Mouse (Mus musculus) liver, embryonic 15.5 days (tissue): Measurements from ENCODE around the gene Asic5. TPM values are rescaled to one million over a fixed set of nuclear protein-coding genes. Genes with fewer than 3 reads are reported as not detected.

Experiments used
- ATAC-seq: fragments of 200-750 bp; cut with Nextera tagmentation; 2 replicates; pipeline ENCODE4 v1.8.0; 2017; ENCODE audit warnings: moderate number of reproducible peaks, mild to moderate bottlenecking, moderate library complexity; ENCODE audit not compliant: insufficient read depth
- H3K27ac ChIP-seq: fragments of 300-500 bp; sonication (generic); replicated peaks from 2 replicates; pipeline ENCODE4 v1.5.1; 2015; ENCODE audit warnings: mild to moderate bottlenecking, inconsistent platforms
- H3K27me3 ChIP-seq: fragments of 300-500 bp; sonication (generic); 2 replicates; pipeline ENCODE4 v1.6.1; 2015; ENCODE audit warnings: mild to moderate bottlenecking, inconsistent platforms
- H3K36me3 ChIP-seq: fragments of 300-500 bp; sonication (generic); replicated peaks from 2 replicates; pipeline ENCODE4 v1.6.1; 2015; ENCODE audit warnings: moderate library complexity, mild to moderate bottlenecking, inconsistent platforms
- H3K4me1 ChIP-seq: fragments of 300-500 bp; sonication (generic); replicated peaks from 2 replicates; pipeline ENCODE4 v1.6.1; 2015; ENCODE audit warnings: inconsistent platforms
- H3K4me2 ChIP-seq: fragments of 300-500 bp; sonication (generic); 2 replicates; pipeline ENCODE4 v1.6.1; 2015; ENCODE audit warnings: moderate library complexity, mild to moderate bottlenecking, inconsistent platforms
- H3K4me3 ChIP-seq: fragments of 300-500 bp; sonication (generic); replicated peaks from 2 replicates; pipeline ENCODE4 v1.5.1; 2015; ENCODE audit warnings: mild to moderate bottlenecking, inconsistent platforms
- H3K9ac ChIP-seq: fragments of 300-500 bp; sonication (generic); 2 replicates; pipeline ENCODE4 v1.6.1; 2015; ENCODE audit warnings: moderate library complexity, mild to moderate bottlenecking, inconsistent platforms
- H3K9me3 ChIP-seq: fragments of 300-500 bp; sonication (generic); replicated peaks from 2 replicates; pipeline ENCODE4 v1.6.1; 2016; ENCODE audit warnings: inconsistent platforms
- WGBS: fragments of 180-500 bp; shearing (Covaris S2); methylation state at CpG from one replicate; pipeline ENCODE4 v1.1.7; 2015; ENCODE audit warnings: mixed read lengths; ENCODE audit not compliant: insufficient replicate concordance; 5-methylcytosine and 5-hydroxymethylcytosine counted together
- polyA plus RNA-seq: library from polyadenylated mRNA; unstranded; fragments of >200 nt; fragmentation: Nextera tagmentation; extraction: Ambion mirVana; gene quantifications from 2 replicates; pipeline ENCODE4 v1.2.1, GENCODE M21; 2015

Gene Asic5
- polyA plus RNA-seq, 1 experiment from 2014 or later, result not detected

- no peak overlapping the region for H3K9ac ChIP-seq
- no peaks in the 10 kb centered on the region for H3K27me3 ChIP-seq
- H3K4me2 ChIP-seq, result no peak overlapping the region
- H3K27ac ChIP-seq, result no peak overlapping the region
- no peak overlapping the region for H3K4me3 ChIP-seq
- no peaks in the 10 kb centered on the region for H3K4me1 ChIP-seq
- ATAC-seq, result no peak
- no peaks in the 10 kb centered on the region for H3K9me3 ChIP-seq
- H3K36me3 ChIP-seq, result no peaks in the 10 kb centered on the region
- WGBS, result 57% methylated on average over 7 of the region's 7 CpGs
Observed at GRCm38 (mm10) chr3:82014148-82014703, 32.1 kb downstream of the Asic5 start.

GRCm38 (mm10) chr3:82022421-82022920 lies 40.4 kb downstream of the Asic5 start:
- no peaks in the 10 kb centered on the region for H3K27me3 ChIP-seq
- no peak overlapping the region for H3K4me3 ChIP-seq
- ATAC-seq, result no peak
- WGBS, result 65% methylated on average over 8 of the region's 8 CpGs
- no peaks in the 10 kb centered on the region for H3K4me1 ChIP-seq
- no peaks in the 10 kb centered on the region for H3K36me3 ChIP-seq
- no peak overlapping the region for H3K9ac ChIP-seq
- H3K4me2 ChIP-seq, result no peak overlapping the region
- no peak overlapping the region for H3K27ac ChIP-seq
- H3K9me3 ChIP-seq, result no peaks in the 10 kb centered on the region

- H3K9me3 ChIP-seq, result no peaks in the 10 kb centered on the region
Observed at GRCm38 (mm10) chr3:82023065-82023464, 41.0 kb downstream of the Asic5 start.

GRCm38 (mm10) chr3:82027286-82027685 lies 45.2 kb downstream of the Asic5 start:
- H3K9me3 ChIP-seq, result no peaks in the 10 kb centered on the region
- no peak overlapping the region for H3K27ac ChIP-seq
- no peaks in the 10 kb centered on the region for H3K4me1 ChIP-seq
- H3K27me3 ChIP-seq, result no peaks in the 10 kb centered on the region
- H3K4me2 ChIP-seq, result no peak overlapping the region
- H3K9ac ChIP-seq, result no peak overlapping the region
- WGBS, result 65% methylated on average over 1 of the region's 1 CpGs
- H3K4me3 ChIP-seq, result no peak overlapping the region
- no peaks in the 10 kb centered on the region for H3K36me3 ChIP-seq
- ATAC-seq, result no peak

More at GRCm38 (mm10) chr3:82023065-82023464, 41.0 kb downstream of the Asic5 start:
- no peaks in the 10 kb centered on the region for H3K27me3 ChIP-seq
- no peak overlapping the region for H3K4me2 ChIP-seq
- no peak overlapping the region for H3K4me3 ChIP-seq
- H3K36me3 ChIP-seq, result no peaks in the 10 kb centered on the region
- H3K4me1 ChIP-seq, result no peaks in the 10 kb centered on the region
- no peak overlapping the region for H3K9ac ChIP-seq
- 56% methylated on average over 3 of the region's 3 CpGs for WGBS
- no peak overlapping the region for H3K27ac ChIP-seq
- no peak for ATAC-seq

- Histone ChIP-seq H3K27me3 (no peaks in the 10 kb centered on the region), H3K4me3 (no peak overlapping the region), H3K27ac (no peak overlapping the region), H3K9me3 (no peaks in the 10 kb centered on the region), H3K4me2 (no peak overlapping the region), H3K4me1 (no peaks in the 10 kb centered on the region), H3K9ac (no peak overlapping the region), H3K36me3 (no peaks in the 10 kb centered on the region)
- 0% methylated on average over 3 of the region's 3 CpGs for WGBS
- ATAC-seq, result no peak
Observed at GRCm38 (mm10) chr3:82029229-82029628, 47.1 kb downstream of the Asic5 start.

GRCm38 (mm10) chr3:82030008-82030748 lies 48.1 kb downstream of the Asic5 start:
- Histone ChIP-seq H3K4me1 (no peaks in the 10 kb centered on the region), H3K9me3 (no peaks in the 10 kb centered on the region), H3K36me3 (no peaks in the 10 kb centered on the region), H3K9ac (no peak overlapping the region), H3K4me2 (no peak overlapping the region), H3K27me3 (no peaks in the 10 kb centered on the region), H3K27ac (no peak overlapping the region), H3K4me3 (no peak overlapping the region)
- 45% methylated on average over 1 of the region's 1 CpGs for WGBS
- no peak for ATAC-seq

GRCm38 (mm10) chr3:82036262-82037044 lies 54.4 kb downstream of the Asic5 start:
- H3K4me2 ChIP-seq, result no peak overlapping the region
- H3K9ac ChIP-seq, result no peak overlapping the region
- no peak for ATAC-seq
- H3K27ac ChIP-seq, result no peak overlapping the region
- no peaks in the 10 kb centered on the region for H3K36me3 ChIP-seq
- no peaks in the 10 kb centered on the region for H3K4me1 ChIP-seq
- H3K9me3 ChIP-seq, result no peaks in the 10 kb centered on the region
- no peak overlapping the region for H3K4me3 ChIP-seq
- no peaks in the 10 kb centered on the region for H3K27me3 ChIP-seq
- 55% methylated on average over 2 of the region's 2 CpGs for WGBS

GRCm38 (mm10) chr3:82043676-82044075 lies 61.6 kb downstream of the Asic5 start:
- no peak overlapping the region for H3K4me3 ChIP-seq
- ATAC-seq, result no peak
- no peaks in the 10 kb centered on the region for H3K4me1 ChIP-seq
- H3K36me3 ChIP-seq, result no peaks in the 10 kb centered on the region
- H3K9me3 ChIP-seq, result no peaks in the 10 kb centered on the region
- no peaks in the 10 kb centered on the region for H3K27me3 ChIP-seq
- 73% methylated on average over 6 of the region's 6 CpGs for WGBS
- H3K9ac ChIP-seq, result no peak overlapping the region
- no peak overlapping the region for H3K27ac ChIP-seq
- H3K4me2 ChIP-seq, result no peak overlapping the region

GRCm38 (mm10) chr3:82044902-82045301 lies 62.8 kb downstream of the Asic5 start:
- Histone ChIP-seq H3K4me1 (no peaks in the 10 kb centered on the region), H3K4me3 (no peak overlapping the region), H3K36me3 (no peaks in the 10 kb centered on the region), H3K4me2 (no peak overlapping the region), H3K27me3 (no peaks in the 10 kb centered on the region), H3K9ac (no peak overlapping the region), H3K9me3 (no peaks in the 10 kb centered on the region), H3K27ac (no peak overlapping the region)
- 69% methylated on average over 5 of the region's 5 CpGs for WGBS
- ATAC-seq, result no peak

- Histone ChIP-seq H3K9me3 (no peaks in the 10 kb centered on the region), H3K4me1 (no peaks in the 10 kb centered on the region), H3K27me3 (no peaks in the 10 kb centered on the region), H3K9ac (no peak overlapping the region), H3K36me3 (no peaks in the 10 kb centered on the region), H3K4me3 (no peak overlapping the region), H3K27ac (no peak overlapping the region), H3K4me2 (no peak overlapping the region)
- WGBS, result 66% methylated on average over 8 of the region's 8 CpGs
- no peak for ATAC-seq
Observed at GRCm38 (mm10) chr3:82046087-82046486, 64.0 kb downstream of the Asic5 start.

- Histone ChIP-seq H3K4me3 (no peak overlapping the region), H3K9ac (no peak overlapping the region), H3K9me3 (no peaks in the 10 kb centered on the region), H3K4me1 (no peaks in the 10 kb centered on the region), H3K4me2 (no peak overlapping the region), H3K27ac (no peak overlapping the region), H3K36me3 (no peaks in the 10 kb centered on the region), H3K27me3 (no peaks in the 10 kb centered on the region)
- no peak for ATAC-seq
- 29% methylated on average over 8 of the region's 8 CpGs for WGBS
Observed at GRCm38 (mm10) chr3:82047100-82047753, 65.1 kb downstream of the Asic5 start.
